Mouse (Mus musculus) inflammation-experienced regulatory T-cells (primary cell): ENCODE measurements around the gene Slc41a2. TPM values are rescaled to one million over a fixed set of nuclear protein-coding genes. Genes with fewer than 3 reads are reported as not detected.

Experiments
- polyA plus RNA-seq, 2 experiments: library from polyadenylated mRNA; unstranded; fragments of 100-300 nt; shearing (Covaris generic); gene quantifications; one replicate each; pipeline ENCODE4 v1.2.1; 2017

The Slc41a2 gene
- polyA plus RNA-seq: 1 to 10 TPM; 2.0 to 3.7 TPM

DNA sequence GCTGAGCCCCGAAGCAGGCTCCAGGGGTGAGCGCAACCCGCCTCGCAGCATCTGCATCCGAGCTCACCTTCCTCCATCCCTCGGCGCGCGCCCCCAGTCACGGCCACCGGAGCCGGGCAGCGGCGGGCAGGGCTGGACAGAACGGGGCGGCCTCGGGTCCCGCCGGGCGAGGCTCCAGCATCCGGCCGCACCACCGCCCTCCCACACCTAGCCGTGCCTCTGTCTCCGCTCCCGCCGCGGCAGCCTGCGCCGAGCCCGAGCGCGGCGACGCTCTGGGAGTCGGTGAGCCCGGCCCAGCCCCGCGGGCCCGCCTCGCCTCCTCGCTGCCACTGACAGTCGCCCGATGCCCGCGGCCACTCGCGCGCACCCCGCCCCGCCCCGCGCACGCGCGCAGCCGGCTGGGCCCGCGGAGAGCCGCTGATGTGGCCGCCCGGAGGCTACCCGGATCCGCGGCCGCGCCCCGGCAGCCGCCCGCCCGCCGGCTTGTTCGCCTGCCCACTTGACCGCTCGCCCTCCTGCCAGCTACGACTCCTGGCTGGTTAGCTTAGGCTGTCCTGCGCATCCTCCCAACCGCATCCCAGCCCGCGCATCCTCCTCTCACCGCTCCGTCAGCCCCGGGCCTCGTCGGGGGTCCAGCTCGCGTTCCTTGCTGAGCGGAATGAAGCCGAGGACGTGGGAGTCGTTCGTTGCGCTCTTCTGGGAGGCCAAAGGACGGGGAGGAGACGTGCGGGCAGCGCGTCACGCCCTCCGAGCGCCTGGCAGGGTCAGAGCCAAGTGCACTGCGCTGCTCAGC, at the start of gene Slc41a2:
Gene Slc41a2 (minus strand): TSS at position 724 of the 793 bp plus-strand sequence.

DNA sequence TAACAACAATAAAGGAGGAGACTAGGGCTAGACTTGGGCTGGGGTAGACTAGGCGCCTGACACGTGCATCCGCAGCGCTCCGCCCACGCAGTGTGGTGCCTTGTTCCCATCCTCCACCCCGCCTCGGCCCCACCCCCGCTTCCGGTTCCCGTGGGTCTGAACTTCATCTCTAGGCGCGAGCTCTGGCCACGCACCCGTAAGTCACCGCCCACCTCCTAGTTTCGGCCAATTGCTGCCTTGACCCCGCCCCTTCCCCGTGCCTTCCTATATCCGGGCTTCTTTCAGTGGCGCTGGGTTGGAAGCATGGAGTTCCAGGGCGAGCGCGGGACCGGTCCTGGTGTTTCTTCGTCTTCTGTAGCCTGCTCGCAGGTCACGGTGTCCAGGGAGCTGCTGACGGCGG, 22.3 kb upstream of the Slc41a2 start, which contains the start of gene D10Wsu102e:
Gene D10Wsu102e (plus strand): TSS at position 266 of the 400 bp plus-strand sequence.

Other genes starting within 250 kb of the Slc41a2 start
- 1 to 10 TPM in 1 of 2 experiments, under 1 TPM in 1; 0.84 to 1.4 TPM for gene D10Wsu102e, start 22.3 kb upstream of the Slc41a2 start, polyA plus RNA-seq
- 1 to 10 TPM; 1.1 to 1.7 TPM for gene Aldh1l2, start 196.3 kb upstream of the Slc41a2 start, polyA plus RNA-seq
- gene Washc4, start 205.9 kb upstream of the Slc41a2 start, polyA plus RNA-seq: 10 to 100 TPM; 30.5 to 38.6 TPM